8 mouse cellular contexts compared by ENCODE assay signal in the genomic region with DNA sequence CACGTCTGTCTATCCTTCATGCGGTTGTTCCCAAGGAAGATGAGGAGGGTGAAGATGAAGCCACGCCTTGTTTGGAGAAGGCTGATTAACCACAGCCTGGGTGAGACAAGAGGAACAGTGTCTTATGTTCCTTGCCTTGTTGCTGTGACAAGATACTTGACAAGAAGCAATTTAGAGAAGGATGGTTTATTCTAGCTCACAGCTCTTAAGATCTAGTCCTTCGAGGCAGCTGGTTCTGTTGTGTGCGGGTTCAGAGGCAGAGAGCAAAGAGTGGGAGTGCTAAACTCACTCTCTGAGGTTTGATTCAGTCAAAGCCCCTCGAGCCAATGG. TPM values are rescaled to one million over a fixed set of nuclear protein-coding genes. Genes with fewer than 3 reads are reported as not detected.
A peak's percentile ranks its signal among the peaks of the same experiment; 100 is the strongest.
DNase-seq lines count a peak whose midpoint lies in the region; ATAC-seq and TF ChIP-seq lines count a peak whose summit lies in the region.

A gene (minus strand): TSS at position 31 of the 330 bp plus-strand sequence.

- H3K9me3 ChIP-seq in heart, embryonic 11.5 days (replicated peaks; ENCODE audit: control insufficient read depth, low read length), result 0 out of 2 replicates have a peak, but pooled peaks cover 3% of the 10 kb centered on the region
- no peaks in the 10 kb centered on the region for H3K9me3 ChIP-seq in ES-E14 (ENCODE audit: control insufficient read depth, insufficient read depth, low read depth, low read length)
- H3K9me3 ChIP-seq in hindbrain, embryonic 12.5 days (replicated peaks), result no peaks in the 10 kb centered on the region
- H3K9me3 ChIP-seq in midbrain, embryonic 10.5 days (replicated peaks), result no peaks in the 10 kb centered on the region

- WGBS in heart, embryonic 11.5 days (ENCODE audit: insufficient replicate concordance), result 55% methylated on average over 6 of the region's 6 CpGs
- 72% methylated on average over 6 of the region's 6 CpGs for WGBS in hindbrain, embryonic 12.5 days
- WGBS in midbrain, embryonic 10.5 days, result 80% methylated on average over 6 of the region's 6 CpGs

- H3K4me3 ChIP-seq in heart, embryonic 11.5 days (ENCODE audit: low read depth, low read length), result no peak within 1 kb of the TSS
- H3K4me3 ChIP-seq in ES-E14 (ENCODE audit: insufficient read depth in 1 of 2, low read depth in 1 of 2, low read length in 2 of 2, poor library complexity in 1 of 2, severe bottlenecking in 1 of 2), result peak within 1 kb of the TSS; percentile 33 to 46
- H3K4me3 ChIP-seq in hindbrain, embryonic 12.5 days, result no peak within 1 kb of the TSS
- H3K4me3 ChIP-seq in midbrain, embryonic 10.5 days, result peak within 1 kb of the TSS; percentile 30

- H3K27ac ChIP-seq in heart, embryonic 11.5 days (ENCODE audit: low read depth, low read length), result no peak within 1 kb of the TSS
- peak within 1 kb of the TSS; percentile 57 for H3K27ac ChIP-seq in ES-E14 (ENCODE audit: insufficient read depth, low read depth, low read length, poor library complexity, severe bottlenecking)
- no peak within 1 kb of the TSS for H3K27ac ChIP-seq in hindbrain, embryonic 12.5 days
- H3K27ac ChIP-seq in midbrain, embryonic 10.5 days (replicated peaks), result no peak within 1 kb of the TSS

- peak within 1 kb of the TSS; percentile 64 for H3K4me2 ChIP-seq in heart, embryonic 11.5 days
- peak within 1 kb of the TSS; percentile 39 for H3K4me2 ChIP-seq in hindbrain, embryonic 12.5 days (replicated peaks)

- peaks cover 3% of the 10 kb centered on the region; the same call in 1 of the 2 replicates for H3K4me1 ChIP-seq in heart, embryonic 11.5 days (ENCODE audit: control insufficient read depth, insufficient read depth, low read length)
- peaks cover 0 to 11% of the 10 kb centered on the region in 2 experiments; a peak in 3 of 4 replicates for H3K4me1 ChIP-seq in ES-E14 (ENCODE audit: control insufficient read depth in 2 of 2, insufficient read depth in 2 of 2, low read length in 2 of 2, poor library complexity in 1 of 2)
- no peaks in the 10 kb centered on the region for H3K4me1 ChIP-seq in hindbrain, embryonic 12.5 days
- peaks cover 4% of the 10 kb centered on the region for H3K4me1 ChIP-seq in midbrain, embryonic 10.5 days

- H3K36me3 ChIP-seq in heart, embryonic 11.5 days (ENCODE audit: control insufficient read depth, insufficient read depth, low read length), result no peaks in the 10 kb centered on the region
- no peaks in the 10 kb centered on the region for H3K36me3 ChIP-seq in ES-E14 (ENCODE audit: control insufficient read depth, insufficient read depth, low read length, poor library complexity, severe bottlenecking)
- H3K36me3 ChIP-seq in hindbrain, embryonic 12.5 days, result no peaks in the 10 kb centered on the region
- H3K36me3 ChIP-seq in midbrain, embryonic 10.5 days, result no peaks in the 10 kb centered on the region

- in situ Hi-C loops in ES-E14 (cut with MboI; ENCODE audit: low sequenced_read_pairs in 2 of 2, unreplicated experiment in 2 of 2), result loop anchor here in 1 of 2 experiments (10.0 kb wide), 2 partner anchors 146 to 266 kb away; a partner anchor contains a TSS

- ATAC-seq in heart, embryonic 11.5 days (replicated peaks; ENCODE audit: insufficient number of reproducible peaks, low FRiP score, low TSS enrichment), result no peak
- no peak for ATAC-seq in hindbrain, embryonic 12.5 days (ENCODE audit: low FRiP score)
- no peak for ATAC-seq in erythroid progenitor cell, adult 5-6 weeks (replicated peaks; ENCODE audit: low FRiP score, poor library complexity, severe bottlenecking)

- H3K9ac ChIP-seq in heart, embryonic 11.5 days (ENCODE audit: low read depth, low read length), result no peak within 1 kb of the TSS
- H3K9ac ChIP-seq in ES-E14 (ENCODE audit: insufficient read depth, low read depth, low read length, poor library complexity, severe bottlenecking), result peak within 1 kb of the TSS; percentile 54; the same call in 1 of the 2 replicates
- 0 out of 2 replicates have a peak within 1 kb of the TSS, but pooled peaks have one; percentile 3 for H3K9ac ChIP-seq in hindbrain, embryonic 12.5 days

- H3K27me3 ChIP-seq in heart, embryonic 11.5 days (ENCODE audit: control insufficient read depth, insufficient read depth, low read length), result 0 out of 2 replicates have a peak, but pooled peaks cover 2% of the 10 kb centered on the region
- H3K27me3 ChIP-seq in hindbrain, embryonic 12.5 days, result peaks cover 12% of the 10 kb centered on the region
- peaks cover 23% of the 10 kb centered on the region for H3K27me3 ChIP-seq in midbrain, embryonic 10.5 days (ENCODE audit: low read depth, poor library complexity, severe bottlenecking)

- no peak for DNase-seq in heart, adult 18-20 months
- DNase-seq in ES-E14 (ENCODE audit: low read depth, low spot score), result no peak
- no peak for DNase-seq in midbrain, embryonic 10.5 days (ENCODE audit: low spot score)
- no peak for DNase-seq in adrenal gland, postnatal 4 days (ENCODE audit: low spot score in 2 of 2)
- no peak for DNase-seq in cerebellum, postnatal 10 days

TF ChIP-seq in ES-E14, 5 proteins besides CTCF, POLR2A, EP300 and RAD21:
- TF ChIP-seq MAFK (IDR thresholded peaks at IDR 0.05; ENCODE audit: insufficient read depth, low read depth, low read length) (no peak), CHD2 (IDR thresholded peaks at IDR 0.05; ENCODE audit: low read depth, low read length) (no peak), HCFC1 (IDR thresholded peaks at IDR 0.05; ENCODE audit: borderline replicate concordance, insufficient read depth, low read length) (no peak), ZNF384 (IDR thresholded peaks at IDR 0.05; ENCODE audit: low read depth, low read length) (no peak), ZC3H11A (IDR thresholded peaks at IDR 0.05; ENCODE audit: borderline replicate concordance, low read depth, low read length) (no peak)

RNA-seq across cellular contexts. Expression of the gene that starts here (rescaled TPM):
- not detected in 2 replicates for polyA plus RNA-seq in heart, embryonic 11.5 days (2014; fragmentation: Nextera tagmentation; extraction: Ambion mirVana)
- not detected for total RNA-seq in heart, adult 18-20 months (2021)
- 0.95 and 2.1 TPM in 2 replicates for total RNA-seq in ES-E14 (2012; rRNA removed)
- not detected in 2 replicates for polyA plus RNA-seq in hindbrain, embryonic 12.5 days (2016; fragmentation: Nextera tagmentation; extraction: Ambion mirVana)
- 0.09 TPM in 1 of 2 replicates, not detected in the other for polyA plus RNA-seq in midbrain, embryonic 10.5 days (2016; fragmentation: Nextera tagmentation; extraction: Ambion mirVana)
- total RNA-seq in adrenal gland, postnatal 4 days (2021), result not detected
- not detected in 2 replicates for total RNA-seq in erythroid progenitor cell, adult 5-6 weeks (2015; ENCODE audit: low replicate concordance)
- not detected in 2 replicates for total RNA-seq in erythroid progenitor cell, adult 5-6 weeks (2017; ENCODE audit: low replicate concordance)

Comparison
In these comparisons a context has a peak if more than half of its experiments do, and no peak if none do; other contexts are left out.
1. H3K4me3 ChIP-seq: peak in ES-E14 (2 of 2) and midbrain, embryonic 10.5 days (single experiment); none in heart, embryonic 11.5 days (single experiment) and hindbrain, embryonic 12.5 days (single experiment).